In the genomic region with DNA sequence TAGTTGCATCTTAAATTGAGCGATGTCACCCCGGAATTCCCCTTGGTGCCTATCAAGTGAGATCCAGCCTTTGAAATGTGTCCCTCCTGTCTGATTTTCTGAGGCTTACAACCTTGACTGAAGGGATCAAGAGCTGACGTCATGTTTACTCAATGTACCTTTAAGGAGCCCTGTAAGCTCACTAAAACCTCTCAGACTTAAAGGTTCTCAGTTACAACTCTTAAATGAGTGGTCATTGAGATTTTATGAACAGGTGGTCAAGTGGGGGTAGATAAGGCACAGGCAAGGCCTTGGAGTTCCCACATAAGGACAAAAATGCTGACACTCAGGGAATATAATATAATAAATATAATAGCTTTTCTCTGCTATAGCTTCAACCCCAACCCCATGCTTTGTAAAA, we compare ENCODE assay signal across 30 mouse cellular contexts.
"Had no signal": no experiment of that assay in that cellular context is flagged by ENCODE, and none has a peak within 500 bp of the region (broad histone marks: within the 10 kb centered on the region; RNA-seq: fewer than 3 reads in every experiment).

No protein-coding gene starts in this region.

- H3K4me1 ChIP-seq: limb, embryonic 10.5 days; limb, embryonic 12.5 days; limb, embryonic 13.5 days; limb, embryonic 15.5 days; liver, embryonic 12.5 days; liver, embryonic 13.5 days; liver, embryonic 15.5 days; lung, embryonic 15.5 days; midbrain, embryonic 10.5 days; midbrain, embryonic 12.5 days; midbrain, embryonic 13.5 days; midbrain, embryonic 15.5 days; neural tube, embryonic 12.5 days had no signal

- H3K27me3 ChIP-seq: limb, embryonic 12.5 days; limb, embryonic 13.5 days; limb, embryonic 15.5 days; liver, embryonic 12.5 days; liver, embryonic 13.5 days; liver, embryonic 15.5 days; lung, embryonic 15.5 days; megakaryocyte, embryonic 14.5 days; midbrain, embryonic 12.5 days; midbrain, embryonic 13.5 days; midbrain, embryonic 15.5 days; neural tube, embryonic 12.5 days had no signal

- H3K9me3 ChIP-seq: limb, embryonic 10.5 days; limb, embryonic 12.5 days; limb, embryonic 13.5 days; limb, embryonic 15.5 days; liver, embryonic 12.5 days; liver, embryonic 13.5 days; liver, embryonic 15.5 days; lung, embryonic 15.5 days; megakaryocyte, embryonic 14.5 days; midbrain, embryonic 10.5 days; midbrain, embryonic 12.5 days; midbrain, embryonic 13.5 days; midbrain, embryonic 15.5 days; neural tube, embryonic 12.5 days had no signal

- H3K4me3 ChIP-seq: left cerebral cortex, adult 2 months; limb, embryonic 10.5 days; limb, embryonic 12.5 days; limb, embryonic 13.5 days; limb, embryonic 15.5 days; liver, embryonic 12.5 days; liver, embryonic 13.5 days; liver, embryonic 15.5 days; lung, embryonic 15.5 days; megakaryocyte, embryonic 14.5 days; midbrain, embryonic 10.5 days; midbrain, embryonic 12.5 days; midbrain, embryonic 13.5 days; midbrain, embryonic 15.5 days; myocyte; neural tube, embryonic 12.5 days had no signal

- DNase-seq: layer of hippocampus, postnatal 36 days; left cerebral cortex, postnatal 4 days; liver; liver, embryonic 13.5 days; liver, postnatal 0 days; lung, adult 18-20 months; lung, adult 2 months; lung, postnatal 14 days; lung, postnatal 36 days; midbrain, embryonic 14.5 days had no signal

- H3K4me2 ChIP-seq: limb, embryonic 12.5 days; limb, embryonic 13.5 days; limb, embryonic 15.5 days; liver, embryonic 11.5 days; liver, embryonic 12.5 days; liver, embryonic 13.5 days; liver, embryonic 15.5 days; lung, embryonic 15.5 days; midbrain, embryonic 11.5 days; midbrain, embryonic 12.5 days; midbrain, embryonic 13.5 days; midbrain, embryonic 15.5 days; neural tube, embryonic 12.5 days had no signal

- ATAC-seq: liver, embryonic 12.5 days; liver, postnatal 0 days; midbrain, embryonic 13.5 days; midbrain, embryonic 15.5 days; midbrain, embryonic 16.5 days had no signal

- H3K36me3 ChIP-seq: limb, embryonic 10.5 days; limb, embryonic 12.5 days; limb, embryonic 13.5 days; limb, embryonic 15.5 days; liver, embryonic 12.5 days; liver, embryonic 13.5 days; liver, embryonic 15.5 days; lung, embryonic 15.5 days; midbrain, embryonic 10.5 days; midbrain, embryonic 12.5 days; midbrain, embryonic 13.5 days; midbrain, embryonic 15.5 days; neural tube, embryonic 12.5 days had no signal

- H3K9ac ChIP-seq: limb, embryonic 12.5 days; limb, embryonic 13.5 days; limb, embryonic 15.5 days; liver, embryonic 12.5 days; liver, embryonic 13.5 days; liver, embryonic 14.5 days; liver, embryonic 15.5 days; liver, postnatal 0 days; lung, embryonic 15.5 days; midbrain, embryonic 12.5 days; midbrain, embryonic 13.5 days; midbrain, embryonic 15.5 days; neural tube, embryonic 12.5 days had no signal

- H3K27ac ChIP-seq: left cerebral cortex, adult 2 months; limb, embryonic 10.5 days; limb, embryonic 12.5 days; limb, embryonic 13.5 days; limb, embryonic 15.5 days; liver, embryonic 12.5 days; liver, embryonic 13.5 days; liver, embryonic 14.5 days; liver, embryonic 15.5 days; lung, embryonic 15.5 days; macrophage; midbrain, embryonic 10.5 days; midbrain, embryonic 12.5 days; midbrain, embryonic 13.5 days; midbrain, embryonic 15.5 days; neural tube, embryonic 12.5 days had no signal
